Mouse (Mus musculus) myocyte (in vitro differentiated cells): ENCODE data around the gene Trpm5. TPM values are rescaled to one million over a fixed set of nuclear protein-coding genes. Genes with fewer than 3 reads are reported as not detected.

Experiments
- H3K27me3 ChIP-seq: one replicate; pipeline ENCODE4 v1.6.1; 2011; ENCODE audit not compliant: control insufficient read depth, insufficient read depth, insufficient read length
- H3K36me3 ChIP-seq: one replicate; pipeline ENCODE4 v1.6.1; 2011; ENCODE audit not compliant: control insufficient read depth, insufficient read depth
- H3K4me2 ChIP-seq: one replicate; pipeline ENCODE4 v1.6.1; 2011; ENCODE audit warnings: low read depth, control low read depth
- H3K4me3 ChIP-seq: one replicate; pipeline ENCODE4 v1.5.1; 2011; ENCODE audit warnings: mild to moderate bottlenecking, control low read depth, moderate library complexity
- H3K79me2 ChIP-seq: one replicate; pipeline ENCODE4 v1.6.1; 2011; ENCODE audit not compliant: control insufficient read depth, insufficient read depth
- H3ac ChIP-seq: one replicate; pipeline ENCODE4 v1.6.1; 2011; ENCODE audit not compliant: control insufficient read depth, insufficient read length
- CEBPB ChIP-seq: IDR thresholded peaks from 2 replicates; pipeline ENCODE4 v1.6.1; 2011; ENCODE audit warnings: mild to moderate bottlenecking, moderate library complexity; ENCODE audit not compliant: poor library complexity, insufficient read depth, severe bottlenecking
- E2F4 ChIP-seq: IDR thresholded peaks from one replicate; pipeline ENCODE4 v1.6.1; 2011; ENCODE audit warnings: mild to moderate bottlenecking, control low read depth, moderate library complexity; ENCODE audit not compliant: insufficient read depth
- MAX ChIP-seq: IDR thresholded peaks from one replicate; pipeline ENCODE4 v1.6.1; 2011; ENCODE audit warnings: low read depth, mild to moderate bottlenecking, control low read depth
- MYOD1 ChIP-seq, 3 experiments: IDR thresholded peaks; one replicate each; pipeline ENCODE4 v1.6.1; 2011; ENCODE audit warnings: control low read depth in 2 of 3, low read depth in 2 of 3, mild to moderate bottlenecking in 2 of 3, moderate library complexity in 1 of 3; ENCODE audit not compliant: insufficient read length in 2 of 3, control insufficient read depth in 1 of 3
- MYOG ChIP-seq, 3 experiments: IDR thresholded peaks; one replicate each; pipeline ENCODE4 v1.6.1; 2011; ENCODE audit warnings: control low read depth in 2 of 3, low read depth in 2 of 3, mild to moderate bottlenecking in 2 of 3; ENCODE audit not compliant: insufficient read length in 2 of 3, control insufficient read depth in 1 of 3, insufficient read depth in 1 of 3
- POLR2A ChIP-seq: IDR thresholded peaks from one replicate; pipeline ENCODE4 v1.6.1; 2011; ENCODE audit warnings: low read depth, mild to moderate bottlenecking, control low read depth, moderate library complexity; ENCODE audit not compliant: insufficient read length
- POLR2AphosphoS2 ChIP-seq: IDR thresholded peaks from one replicate; pipeline ENCODE4 v1.6.1; 2011; ENCODE audit warnings: low read depth, control low read depth; ENCODE audit not compliant: insufficient read length
- REST ChIP-seq: IDR thresholded peaks from one replicate; pipeline ENCODE4 v1.6.1; 2011; ENCODE audit warnings: mild to moderate bottlenecking, control low read depth, moderate library complexity; ENCODE audit not compliant: insufficient read depth, insufficient read length
- SRF ChIP-seq: IDR thresholded peaks from one replicate; pipeline ENCODE4 v1.6.1; 2011; ENCODE audit warnings: low read depth; ENCODE audit not compliant: control insufficient read depth, insufficient read length
- TCF12 ChIP-seq: IDR thresholded peaks from one replicate; pipeline ENCODE4 v1.6.1; 2011; ENCODE audit warnings: mild to moderate bottlenecking, control low read depth; ENCODE audit not compliant: poor library complexity, insufficient read depth, severe bottlenecking
- TCF3 ChIP-seq: IDR thresholded peaks from one replicate; pipeline ENCODE4 v1.6.1; 2011; ENCODE audit warnings: low read depth, control low read depth; ENCODE audit not compliant: insufficient read length
- USF1 ChIP-seq: IDR thresholded peaks from one replicate; pipeline ENCODE4 v1.6.1; 2011; ENCODE audit warnings: low read depth, mild to moderate bottlenecking, control low read depth, moderate library complexity
- polyA plus RNA-seq: library from polyadenylated mRNA; unstranded; fragments of >200 nt; fragmentation: generic; extraction: Trizol; gene quantifications from one replicate; pipeline ENCODE4 v1.2.1, GENCODE M21; 2012; ENCODE audit warnings: missing spikeins

Trpm5 gene
- polyA plus RNA-seq, result 6.9 TPM

GRCm38 (mm10) chr7:143094592-143095553 is at the start of gene Trpm5:
Gene Trpm5, minus strand, starts transcription at chr7:143094642.
- no peaks in the 10 kb centered on the region for H3K36me3 ChIP-seq
- TF ChIP-seq MYOG (IDR thresholded peaks at IDR 0.05; ENCODE audit: control insufficient read depth in 1 of 3, insufficient read depth in 1 of 3, insufficient read length in 2 of 3, low read depth in 2 of 3), result no peak
- no peak for TF ChIP-seq TCF12
- TF ChIP-seq MYOD1 (IDR thresholded peaks at IDR 0.05; ENCODE audit: control insufficient read depth in 1 of 3, insufficient read length in 2 of 3, low read depth in 2 of 3), result no peak
- TF ChIP-seq SRF, result no peak
- no peak for TF ChIP-seq MAX
- TF ChIP-seq CEBPB, result no peak
- TF ChIP-seq E2F4, result no peak
- TF ChIP-seq POLR2A, result no peak
- no peak for TF ChIP-seq POLR2AphosphoS2
- TF ChIP-seq REST, result no peak
- no peak for TF ChIP-seq USF1
- no peak for TF ChIP-seq TCF3

GRCm38 (mm10) chr7:143142680-143143079 is 48.2 kb upstream of the Trpm5 start:
- TF ChIP-seq E2F4 (no peak), TCF12 (no peak), MYOD1 (IDR thresholded peaks at IDR 0.05; ENCODE audit: control insufficient read depth in 1 of 3, insufficient read length in 2 of 3, low read depth in 2 of 3) (no peak), TCF3 (no peak), USF1 (no peak), SRF (no peak), MYOG (IDR thresholded peaks at IDR 0.05; ENCODE audit: control insufficient read depth in 1 of 3, insufficient read depth in 1 of 3, insufficient read length in 2 of 3, low read depth in 2 of 3) (no peak), REST (no peak), MAX (no peak), POLR2A (no peak)
- Histone ChIP-seq H3K27me3 (peaks cover 15% of the 10 kb centered on the region), H3K36me3 (no peaks in the 10 kb centered on the region), H3ac (no peak overlapping the region), H3K79me2 (no peaks in the 10 kb centered on the region), H3K4me2 (no peak overlapping the region), H3K4me3 (no peak overlapping the region)

More at GRCm38 (mm10) chr7:143094592-143095553, at the start of gene Trpm5:
- Histone ChIP-seq H3K27me3 (peaks cover 15% of the 10 kb centered on the region), H3K4me2 (no peak within 1 kb of the TSS), H3K4me3 (no peak within 1 kb of the TSS), H3K79me2 (no peaks in the 10 kb centered on the region), H3ac (no peak within 1 kb of the TSS)

GRCm38 (mm10) chr7:143139932-143140331 is 45.5 kb upstream of the Trpm5 start:
- Histone ChIP-seq H3K27me3 (no peaks in the 10 kb centered on the region), H3K79me2 (no peaks in the 10 kb centered on the region), H3K4me3 (no peak overlapping the region), H3K4me2 (no peak overlapping the region), H3K36me3 (no peaks in the 10 kb centered on the region), H3ac (no peak overlapping the region)
- TF ChIP-seq POLR2A (no peak), MYOD1 (IDR thresholded peaks at IDR 0.05; ENCODE audit: control insufficient read depth in 1 of 3, insufficient read length in 2 of 3, low read depth in 2 of 3) (no peak), SRF (no peak)

- Histone ChIP-seq H3K4me3 (no peak overlapping the region), H3K27me3 (no peaks in the 10 kb centered on the region), H3ac (no peak overlapping the region), H3K79me2 (no peaks in the 10 kb centered on the region), H3K4me2 (no peak overlapping the region), H3K36me3 (no peaks in the 10 kb centered on the region)
- TF ChIP-seq MAX (no peak), USF1 (no peak), POLR2A (no peak), MYOG (IDR thresholded peaks at IDR 0.05; ENCODE audit: control insufficient read depth in 1 of 3, insufficient read depth in 1 of 3, insufficient read length in 2 of 3, low read depth in 2 of 3) (no peak), TCF12 (no peak), TCF3 (no peak), POLR2AphosphoS2 (no peak), SRF (no peak), REST (no peak), CEBPB (no peak), MYOD1 (IDR thresholded peaks at IDR 0.05; ENCODE audit: control insufficient read depth in 1 of 3, insufficient read length in 2 of 3, low read depth in 2 of 3) (no peak), E2F4 (no peak)
Observed at GRCm38 (mm10) chr7:143138789-143139188, 44.3 kb upstream of the Trpm5 start.

- Histone ChIP-seq H3K4me3 (no peak overlapping the region), H3K4me2 (no peak overlapping the region), H3K79me2 (no peaks in the 10 kb centered on the region), H3K27me3 (no peaks in the 10 kb centered on the region), H3K36me3 (no peaks in the 10 kb centered on the region), H3ac (no peak overlapping the region)
- TF ChIP-seq SRF (no peak), POLR2A (no peak), TCF3 (no peak), REST (no peak), MYOG (IDR thresholded peaks at IDR 0.05; ENCODE audit: control insufficient read depth in 1 of 3, insufficient read depth in 1 of 3, insufficient read length in 2 of 3, low read depth in 2 of 3) (no peak)
Observed at GRCm38 (mm10) chr7:143136561-143136960, 42.1 kb upstream of the Trpm5 start.
